Mouse (Mus musculus) kidney, embryonic 14.5 days (tissue): ENCODE measurements around the gene Letmd1. TPM values are rescaled to one million over a fixed set of nuclear protein-coding genes. Genes with fewer than 3 reads are reported as not detected.

Experiments
- polyA plus RNA-seq: library from polyadenylated mRNA; unstranded; fragments of >200 nt; fragmentation: Nextera tagmentation; extraction: Ambion mirVana; gene quantifications from 2 replicates; pipeline ENCODE4 v1.2.1, GENCODE M21; 2014

Letmd1 gene
- polyA plus RNA-seq, 1 experiment from 2014 or later: 25.4 TPM

Other genes starting within 250 kb of the Letmd1 start
- gene Atf1, start 241.2 kb upstream of the Letmd1 start, polyA plus RNA-seq: 48.4 and 57.8 TPM in 2 replicates
- gene Tmprss12, start 188.2 kb upstream of the Letmd1 start, polyA plus RNA-seq: not detected in 2 replicates
- gene Mettl7a1, start 164.9 kb upstream of the Letmd1 start, polyA plus RNA-seq: 10.0 and 17.4 TPM in 2 replicates
- not detected in 2 replicates for gene Mettl7a3, start 134.1 kb upstream of the Letmd1 start, polyA plus RNA-seq
- 0.27 and 0.87 TPM in 2 replicates for gene Methig1, start 115.9 kb upstream of the Letmd1 start, polyA plus RNA-seq
- gene Mettl7a2, start 115.8 kb upstream of the Letmd1 start, polyA plus RNA-seq: not detected in 2 replicates
- gene Higd1c, start 104.5 kb upstream of the Letmd1 start, polyA plus RNA-seq: 0.77 TPM in 1 of 2 replicates, not detected in the other
- 0.14 TPM in 1 of 2 replicates, not detected in the other for gene Gm5475, start 46.9 kb upstream of the Letmd1 start, polyA plus RNA-seq
- gene Slc11a2, start 44.0 kb upstream of the Letmd1 start, polyA plus RNA-seq: 16.4 and 22.6 TPM in 2 replicates
- gene Csrnp2, start 26.5 kb downstream of the Letmd1 start, polyA plus RNA-seq: 14.5 and 18.6 TPM in 2 replicates
- 17.7 and 32.9 TPM in 2 replicates for gene Tfcp2, start 83.0 kb downstream of the Letmd1 start, polyA plus RNA-seq
- gene Pou6f1, start 131.0 kb downstream of the Letmd1 start, polyA plus RNA-seq: 9.6 and 14.6 TPM in 2 replicates
- gene Dazap2, start 146.3 kb downstream of the Letmd1 start, polyA plus RNA-seq: 236 and 274 TPM in 2 replicates
- gene Smagp, start 167.9 kb downstream of the Letmd1 start, polyA plus RNA-seq: 26.4 and 28.4 TPM in 2 replicates
- 2.1 and 2.4 TPM in 2 replicates for gene Bin2, start 200.5 kb downstream of the Letmd1 start, polyA plus RNA-seq
- 9.4 and 9.9 TPM in 2 replicates for gene Cela1, start 218.9 kb downstream of the Letmd1 start, polyA plus RNA-seq